ENCODE assay signal across 8 mouse cellular contexts in the genomic region with DNA sequence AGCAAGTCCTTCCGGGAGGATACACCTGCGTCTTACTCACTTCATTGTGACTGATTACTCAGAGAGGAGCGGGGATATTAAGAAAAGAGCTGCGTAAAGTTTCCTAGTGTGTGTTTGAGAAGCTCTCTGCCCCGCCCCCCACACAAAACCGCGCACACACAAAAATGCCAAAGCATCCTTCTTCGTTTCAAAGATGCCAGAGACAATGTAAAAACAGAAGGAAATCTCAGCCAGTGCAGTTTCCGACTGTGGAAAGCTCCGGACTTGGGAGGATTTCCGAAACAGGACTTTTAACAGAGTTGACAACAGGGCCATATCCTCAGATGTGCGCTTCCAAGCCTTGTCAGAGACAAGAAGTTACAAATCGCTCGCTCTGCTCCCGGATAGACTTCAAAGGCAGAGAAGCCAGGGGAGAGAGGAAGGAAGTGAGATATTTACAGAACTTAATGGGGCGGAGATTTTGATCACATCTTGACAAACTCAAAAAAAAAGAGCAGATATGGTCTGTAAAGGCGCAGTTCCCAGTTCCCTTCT. TPM values are rescaled to one million over a fixed set of nuclear protein-coding genes. Genes with fewer than 3 reads are reported as not detected.
DNase-seq lines count a peak whose midpoint lies in the region; ATAC-seq lines count a peak whose summit lies in the region.

No protein-coding gene starts in this region.

- H3K27me3 ChIP-seq in forebrain, embryonic 13.5 days: no peaks in the 10 kb centered on the region
- no peaks in the 10 kb centered on the region for H3K27me3 ChIP-seq in hindbrain, embryonic 12.5 days
- peaks cover 18% of the 10 kb centered on the region for H3K27me3 ChIP-seq in limb, embryonic 15.5 days
- no peaks in the 10 kb centered on the region for H3K27me3 ChIP-seq in midbrain, embryonic 15.5 days (replicated peaks)
- no peaks in the 10 kb centered on the region for H3K27me3 ChIP-seq in stomach, embryonic 16.5 days (ENCODE audit: control insufficient read depth, insufficient read depth, low read length)

- no peaks in the 10 kb centered on the region for H3K9me3 ChIP-seq in forebrain, embryonic 13.5 days (replicated peaks)
- H3K9me3 ChIP-seq in hindbrain, embryonic 12.5 days (replicated peaks): no peaks in the 10 kb centered on the region
- no peaks in the 10 kb centered on the region for H3K9me3 ChIP-seq in limb, embryonic 15.5 days
- H3K9me3 ChIP-seq in midbrain, embryonic 15.5 days: no peaks in the 10 kb centered on the region
- no peaks in the 10 kb centered on the region for H3K9me3 ChIP-seq in stomach, embryonic 16.5 days (replicated peaks; ENCODE audit: control insufficient read depth, low read length)

- WGBS in forebrain, embryonic 13.5 days: 2% methylated on average over 17 of the region's 17 CpGs
- 2% methylated on average over 17 of the region's 17 CpGs for WGBS in hindbrain, embryonic 12.5 days
- WGBS in limb, embryonic 15.5 days: 2% methylated on average over 17 of the region's 17 CpGs
- 2% methylated on average over 17 of the region's 17 CpGs for WGBS in midbrain, embryonic 15.5 days
- WGBS in stomach, embryonic 16.5 days: 1% methylated on average over 17 of the region's 17 CpGs

- H3K36me3 ChIP-seq in forebrain, embryonic 13.5 days (ENCODE audit: poor library complexity, severe bottlenecking): no peaks in the 10 kb centered on the region
- no peaks in the 10 kb centered on the region for H3K36me3 ChIP-seq in hindbrain, embryonic 12.5 days
- no peaks in the 10 kb centered on the region for H3K36me3 ChIP-seq in limb, embryonic 15.5 days
- H3K36me3 ChIP-seq in midbrain, embryonic 15.5 days (replicated peaks): no peaks in the 10 kb centered on the region
- no peaks in the 10 kb centered on the region for H3K36me3 ChIP-seq in stomach, embryonic 16.5 days (ENCODE audit: control insufficient read depth, insufficient read depth, low read length)

- peak overlapping the region; percentile 65 for H3K4me2 ChIP-seq in forebrain, embryonic 13.5 days
- peak overlapping the region; percentile 82 for H3K4me2 ChIP-seq in hindbrain, embryonic 12.5 days (replicated peaks)
- H3K4me2 ChIP-seq in limb, embryonic 15.5 days: peak overlapping the region; percentile 90
- H3K4me2 ChIP-seq in midbrain, embryonic 15.5 days: peak overlapping the region; percentile 84
- peak overlapping the region; percentile 81 for H3K4me2 ChIP-seq in stomach, embryonic 16.5 days (ENCODE audit: low read depth, low read length)

- H3K9ac ChIP-seq in forebrain, embryonic 13.5 days: peak overlapping the region; percentile 82
- peak overlapping the region; percentile 73 for H3K9ac ChIP-seq in hindbrain, embryonic 12.5 days
- H3K9ac ChIP-seq in limb, embryonic 15.5 days: no peak overlapping the region
- H3K9ac ChIP-seq in midbrain, embryonic 15.5 days: peak overlapping the region; percentile 81
- peak overlapping the region; percentile 43; the same call in 1 of the 2 replicates for H3K9ac ChIP-seq in stomach, embryonic 16.5 days (ENCODE audit: low read length)

- DNase-seq in right cerebral cortex, postnatal 10 days (ENCODE audit: low spot score in 2 of 2): peak; percentile 29 to 36
- DNase-seq in right cerebral cortex, adult 18-20 months: no peak
- no peak for DNase-seq in cerebellum, adult 18-20 months

- H3K4me3 ChIP-seq in forebrain, embryonic 13.5 days: peak overlapping the region; percentile 71
- peak overlapping the region; percentile 54 for H3K4me3 ChIP-seq in hindbrain, embryonic 12.5 days
- H3K4me3 ChIP-seq in limb, embryonic 15.5 days: peak overlapping the region; percentile 56
- H3K4me3 ChIP-seq in midbrain, embryonic 15.5 days: peak overlapping the region; percentile 73
- peak overlapping the region; percentile 64 for H3K4me3 ChIP-seq in stomach, embryonic 16.5 days (replicated peaks; ENCODE audit: low read length)

- ATAC-seq in forebrain, embryonic 13.5 days: no peak
- ATAC-seq in hindbrain, embryonic 12.5 days (ENCODE audit: low FRiP score): no peak
- ATAC-seq in limb, embryonic 15.5 days (ENCODE audit: insufficient number of reproducible peaks, low FRiP score, low TSS enrichment, low read depth): no peak
- no peak for ATAC-seq in midbrain, embryonic 15.5 days (replicated peaks)
- no peak for ATAC-seq in stomach, embryonic 16.5 days (ENCODE audit: insufficient read depth, low FRiP score)

- peak overlapping the region; percentile 65 for H3K27ac ChIP-seq in forebrain, embryonic 13.5 days
- H3K27ac ChIP-seq in hindbrain, embryonic 12.5 days: peak overlapping the region; percentile 80
- H3K27ac ChIP-seq in limb, embryonic 15.5 days: no peak overlapping the region
- H3K27ac ChIP-seq in midbrain, embryonic 15.5 days: peak overlapping the region; percentile 91
- H3K27ac ChIP-seq in stomach, embryonic 16.5 days (ENCODE audit: low read length): peak overlapping the region; percentile 38; the same call in 1 of the 2 replicates

- H3K4me1 ChIP-seq in forebrain, embryonic 13.5 days: peaks cover 19% of the 10 kb centered on the region
- H3K4me1 ChIP-seq in hindbrain, embryonic 12.5 days: peaks cover 12% of the 10 kb centered on the region; the same call in 1 of the 2 replicates
- peaks cover 19% of the 10 kb centered on the region; the same call in 1 of the 2 replicates for H3K4me1 ChIP-seq in limb, embryonic 15.5 days
- H3K4me1 ChIP-seq in midbrain, embryonic 15.5 days: peaks cover 22% of the 10 kb centered on the region
- peaks cover 5% of the 10 kb centered on the region; the same call in 1 of the 2 replicates for H3K4me1 ChIP-seq in stomach, embryonic 16.5 days (ENCODE audit: control insufficient read depth, insufficient read depth, low read length)

RNA-seq across cellular contexts. Expression of gene St8sia4, which starts 1.4 kb away (rescaled TPM):
- 22.1 and 26.7 TPM in 2 replicates for polyA plus RNA-seq in forebrain, embryonic 13.5 days (2015; fragmentation: Nextera tagmentation; extraction: Ambion mirVana)
- 25.9 and 26.1 TPM in 2 replicates for polyA plus RNA-seq in hindbrain, embryonic 12.5 days (2016; fragmentation: Nextera tagmentation; extraction: Ambion mirVana)
- polyA plus RNA-seq in limb, embryonic 15.5 days (2015; fragmentation: Nextera tagmentation; extraction: Ambion mirVana): 4.2 and 4.9 TPM in 2 replicates
- polyA plus RNA-seq in midbrain, embryonic 15.5 days (2015; fragmentation: Nextera tagmentation; extraction: Ambion mirVana): 37.6 and 42.2 TPM in 2 replicates
- polyA plus RNA-seq in stomach, embryonic 16.5 days (2015; fragmentation: Nextera tagmentation; extraction: Ambion mirVana): 5.4 and 6.3 TPM in 2 replicates

Comparison
In these comparisons a context has a peak if more than half of its experiments do, and no peak if none do; other contexts are left out.
1. DNase-seq: peak in right cerebral cortex, postnatal 10 days (2 of 2); none in right cerebral cortex, adult 18-20 months (single experiment) and cerebellum, adult 18-20 months (0 of 2).
2. Peak in every context shown above with its lines, with median percentiles within 50 percentile points of each other: H3K4me2 ChIP-seq and H3K4me3 ChIP-seq.